Mouse (Mus musculus): Measurements from ENCODE around the gene Parp3. TPM values are rescaled to one million over a fixed set of nuclear protein-coding genes. Genes with fewer than 3 reads are reported as not detected.
A peak's percentile ranks its signal among the peaks of the same experiment; 100 is the strongest.

Parp3 gene
- polyA plus RNA-seq, 1 experiment: 26.8 TPM

DNA sequence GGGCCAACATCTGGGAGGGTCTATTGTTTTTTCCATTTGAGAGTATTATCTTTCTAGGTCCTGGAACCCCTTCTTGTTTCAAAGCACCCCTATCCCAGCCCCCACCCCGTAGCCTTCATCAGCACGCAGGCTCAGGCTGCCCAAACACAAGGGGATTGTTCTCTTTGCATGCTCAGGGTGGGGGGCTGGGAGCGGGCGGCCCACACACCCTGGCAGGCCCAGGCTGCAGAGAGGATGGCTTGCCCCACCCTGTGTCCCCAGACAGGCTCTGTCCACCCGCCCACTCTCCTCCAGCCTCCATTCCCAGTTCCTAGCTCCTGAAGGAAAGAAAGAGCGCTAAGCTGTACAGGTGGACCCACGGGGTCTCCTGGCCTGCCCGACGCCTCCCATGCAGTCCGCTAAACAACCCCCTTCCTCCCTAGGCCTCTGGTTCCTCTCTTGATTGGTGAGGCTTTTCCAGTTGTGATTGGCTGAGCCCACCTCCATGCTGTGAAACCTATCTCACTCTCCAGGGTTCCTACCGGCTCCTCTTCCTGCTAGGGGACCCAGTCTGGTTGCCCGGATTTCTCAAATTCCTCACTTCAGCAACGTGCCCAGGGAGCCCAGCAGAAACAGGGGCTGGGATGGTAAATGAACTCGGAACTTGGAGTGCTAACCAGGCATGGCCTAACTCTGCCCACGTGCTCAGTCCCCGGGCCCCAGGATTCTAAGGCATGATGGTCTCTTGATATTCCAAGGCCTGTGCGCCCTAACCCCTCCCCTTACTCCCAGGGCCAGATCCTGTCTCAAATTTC, 21.7 kb downstream of the Parp3 start:
- Histone ChIP-seq H3K79me2 (ENCODE audit: control insufficient read depth, insufficient read depth) (peaks cover 63% of the 10 kb centered on the region), H3K36me3 (ENCODE audit: control insufficient read depth, insufficient read depth) (peaks cover 20% of the 10 kb centered on the region), H3K4me3 (ENCODE audit: insufficient read depth, poor library complexity, severe bottlenecking) (peak overlapping the region; percentile 63), H3ac (ENCODE audit: control insufficient read depth, insufficient read length, low read depth) (peak overlapping the region; percentile 85), H3K27me3 (ENCODE audit: control insufficient read depth, insufficient read depth, insufficient read length) (no peaks in the 10 kb centered on the region), H3K79me3 (ENCODE audit: low read depth) (peaks cover 58% of the 10 kb centered on the region)
- TF ChIP-seq USF1 (IDR thresholded peaks at IDR 0.05; ENCODE audit: low read depth) (peak; percentile 61), CTCF (IDR thresholded peaks at IDR 0.05; ENCODE audit: control insufficient read depth, insufficient read depth, insufficient read length) (no peak), MAX (IDR thresholded peaks at IDR 0.05) (peak; percentile 69)

DNA sequence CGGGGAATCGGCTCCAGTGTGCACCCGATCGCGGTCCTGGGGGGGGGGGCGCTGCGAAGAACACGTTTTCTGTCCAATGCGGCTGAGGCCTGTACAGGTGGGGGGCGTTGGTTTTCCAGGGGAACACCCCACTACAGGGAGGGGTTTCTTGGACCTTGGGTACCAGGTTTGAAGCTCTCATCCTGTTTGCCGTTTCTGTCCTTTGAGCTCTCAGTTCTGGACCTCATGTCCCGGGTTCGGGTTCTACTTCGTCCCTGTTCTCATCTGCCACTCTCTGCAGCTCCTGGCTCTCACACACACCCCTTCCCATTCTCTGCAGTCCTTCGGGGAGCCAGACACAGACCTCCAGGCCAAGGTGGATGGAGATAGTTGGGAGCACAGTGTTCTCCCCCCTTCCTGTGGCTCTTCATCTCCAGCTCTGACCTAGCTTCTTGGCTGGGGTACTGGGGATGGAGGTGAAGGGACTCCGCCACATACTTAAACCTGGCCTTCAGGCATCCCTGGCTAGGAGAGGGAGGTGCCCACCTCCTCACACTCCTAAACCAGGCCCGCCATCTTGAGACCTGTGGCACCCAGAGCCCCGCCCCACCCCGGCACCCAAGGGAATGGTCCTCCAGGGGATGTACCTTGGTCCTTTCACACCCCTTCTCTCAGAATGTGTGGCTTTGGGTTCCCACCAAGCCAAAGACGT, 22.5 kb downstream of the Parp3 start:
- peaks cover 55% of the 10 kb centered on the region for H3K79me2 ChIP-seq (ENCODE audit: control insufficient read depth, insufficient read depth)
- H3K79me3 ChIP-seq (ENCODE audit: low read depth): peaks cover 55% of the 10 kb centered on the region
- peaks cover 11% of the 10 kb centered on the region for H3K36me3 ChIP-seq (ENCODE audit: control insufficient read depth, insufficient read depth)
- H3K4me3 ChIP-seq (ENCODE audit: insufficient read depth, poor library complexity, severe bottlenecking): peak overlapping the region; percentile 63
- no peaks in the 10 kb centered on the region for H3K27me3 ChIP-seq (ENCODE audit: control insufficient read depth, insufficient read depth, insufficient read length)
- H3ac ChIP-seq (ENCODE audit: control insufficient read depth, insufficient read length, low read depth): peak overlapping the region; percentile 85
- TF ChIP-seq MYOD1 (IDR thresholded peaks at IDR 0.05; ENCODE audit: control insufficient read depth, insufficient read length, low read depth) (no peak), MYOG (IDR thresholded peaks at IDR 0.05; ENCODE audit: control insufficient read depth, extremely low read depth, insufficient read length) (no peak), FOSL1 (IDR thresholded peaks at IDR 0.05; ENCODE audit: insufficient read depth, low read length, poor library complexity, severe bottlenecking) (no peak)

GRCm38 (mm10) chr9:106453271-106454070, 23.3 kb downstream of the Parp3 start, which contains the start of gene Pcbp4:
Gene Pcbp4 (plus strand): TSS chr9:106453291.
- H3K4me3 ChIP-seq (ENCODE audit: insufficient read depth, poor library complexity, severe bottlenecking): peak within 1 kb of the TSS; percentile 63

DNA sequence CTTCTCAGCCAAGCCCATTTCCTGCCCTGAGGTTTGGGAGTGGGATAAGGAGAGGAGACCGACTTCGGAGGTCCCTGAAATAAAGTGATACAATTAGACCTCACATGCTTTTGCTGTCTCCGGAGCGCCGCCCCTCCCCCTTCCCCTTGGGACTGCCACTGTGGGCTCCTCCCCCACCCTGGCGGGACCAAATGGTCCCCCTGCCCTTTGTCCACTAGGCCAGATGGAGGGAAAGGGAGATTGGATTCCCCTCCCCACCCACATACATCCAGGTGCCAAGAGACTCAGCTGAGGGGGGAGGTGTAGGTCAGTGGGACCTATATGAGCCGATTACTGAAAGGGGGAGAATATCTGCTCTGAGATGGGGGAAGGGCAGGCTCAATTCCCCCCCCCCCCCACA, 23.9 kb downstream of the Parp3 start:
- Histone ChIP-seq H3K79me2 (ENCODE audit: control insufficient read depth, insufficient read depth) (peaks cover 41% of the 10 kb centered on the region), H3K79me3 (ENCODE audit: low read depth) (peaks cover 41% of the 10 kb centered on the region), H3K27me3 (ENCODE audit: control insufficient read depth, insufficient read depth, insufficient read length) (no peaks in the 10 kb centered on the region), H3K36me3 (ENCODE audit: control insufficient read depth, insufficient read depth) (peaks cover under 1% of the 10 kb centered on the region), H3K4me3 (ENCODE audit: insufficient read depth, poor library complexity, severe bottlenecking) (peak overlapping the region; percentile 63), H3ac (ENCODE audit: control insufficient read depth, insufficient read length, low read depth) (no peak overlapping the region)
- no peak for TF ChIP-seq MYOG (IDR thresholded peaks at IDR 0.05; ENCODE audit: control insufficient read depth, extremely low read depth, insufficient read length)
- TF ChIP-seq CTCF (IDR thresholded peaks at IDR 0.05; ENCODE audit: control insufficient read depth, insufficient read depth, insufficient read length): no peak
- TF ChIP-seq CEBPB (IDR thresholded peaks at IDR 0.05; ENCODE audit: low read depth): no peak
- no peak for TF ChIP-seq FOSL1 (IDR thresholded peaks at IDR 0.05; ENCODE audit: insufficient read depth, low read length, poor library complexity, severe bottlenecking)
- TF ChIP-seq USF1 (IDR thresholded peaks at IDR 0.05; ENCODE audit: low read depth): no peak
- TF ChIP-seq MAX (IDR thresholded peaks at IDR 0.05): no peak
- TF ChIP-seq MYOD1 (IDR thresholded peaks at IDR 0.05; ENCODE audit: control insufficient read depth, insufficient read length, low read depth): no peak

More at GRCm38 (mm10) chr9:106453271-106454070, 23.3 kb downstream of the Parp3 start, which contains the start of gene Pcbp4:
- Histone ChIP-seq H3K79me3 (ENCODE audit: low read depth) (peaks cover 47% of the 10 kb centered on the region), H3K36me3 (ENCODE audit: control insufficient read depth, insufficient read depth) (peaks cover 7% of the 10 kb centered on the region), H3ac (ENCODE audit: control insufficient read depth, insufficient read length, low read depth) (peak within 1 kb of the TSS; percentile 87), H3K27me3 (ENCODE audit: control insufficient read depth, insufficient read depth, insufficient read length) (no peaks in the 10 kb centered on the region), H3K79me2 (ENCODE audit: control insufficient read depth, insufficient read depth) (peaks cover 47% of the 10 kb centered on the region)
- TF ChIP-seq CTCF (IDR thresholded peaks at IDR 0.05; ENCODE audit: control insufficient read depth, insufficient read depth, insufficient read length): no peak

GRCm38 (mm10) chr9:106452351-106452750, 24.4 kb downstream of the Parp3 start:
- H3K27me3 ChIP-seq (ENCODE audit: control insufficient read depth, insufficient read depth, insufficient read length): no peaks in the 10 kb centered on the region
- peaks cover 36% of the 10 kb centered on the region for H3K79me2 ChIP-seq (ENCODE audit: control insufficient read depth, insufficient read depth)
- H3K4me3 ChIP-seq (ENCODE audit: insufficient read depth, poor library complexity, severe bottlenecking): no peak overlapping the region
- H3ac ChIP-seq (ENCODE audit: control insufficient read depth, insufficient read length, low read depth): no peak overlapping the region
- H3K79me3 ChIP-seq (ENCODE audit: low read depth): peaks cover 36% of the 10 kb centered on the region
- no peaks in the 10 kb centered on the region for H3K36me3 ChIP-seq (ENCODE audit: control insufficient read depth, insufficient read depth)
- TF ChIP-seq MYOG (IDR thresholded peaks at IDR 0.05; ENCODE audit: control insufficient read depth, extremely low read depth, insufficient read length): no peak
- no peak for TF ChIP-seq MYOD1 (IDR thresholded peaks at IDR 0.05; ENCODE audit: control insufficient read depth, insufficient read length, low read depth)
- TF ChIP-seq FOSL1 (IDR thresholded peaks at IDR 0.05; ENCODE audit: insufficient read depth, low read length, poor library complexity, severe bottlenecking): no peak
- no peak for TF ChIP-seq MAX (IDR thresholded peaks at IDR 0.05)
- TF ChIP-seq CEBPB (IDR thresholded peaks at IDR 0.05; ENCODE audit: low read depth): no peak
- TF ChIP-seq USF1 (IDR thresholded peaks at IDR 0.05; ENCODE audit: low read depth): no peak
- no peak for TF ChIP-seq CTCF (IDR thresholded peaks at IDR 0.05; ENCODE audit: control insufficient read depth, insufficient read depth, insufficient read length)
